In the genomic region with DNA sequence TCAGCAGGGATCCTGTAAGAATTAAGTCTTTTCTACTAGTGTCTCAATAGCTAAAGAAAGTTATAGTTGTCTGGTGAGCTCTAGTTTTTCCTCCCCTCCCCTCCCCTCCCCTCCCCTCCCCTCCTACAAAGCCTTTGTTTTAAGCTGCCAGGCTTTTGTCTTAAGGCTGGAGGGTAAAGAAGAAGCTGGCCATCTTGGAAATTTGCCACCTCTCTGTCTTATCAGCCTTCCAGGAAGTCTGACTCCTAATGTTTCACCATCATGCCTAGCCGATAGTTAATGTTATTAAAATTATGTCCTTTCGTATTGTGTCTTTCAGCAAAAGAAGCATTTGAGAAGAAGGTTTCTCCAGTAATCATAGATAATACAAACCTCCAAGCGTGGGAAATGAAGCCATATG, we compare ENCODE assay signal across 26 mouse cellular contexts. TPM values are rescaled to one million over a fixed set of nuclear protein-coding genes. Genes with fewer than 3 reads are reported as not detected.
DNase-seq lines count a peak whose midpoint lies in the region; ATAC-seq and TF ChIP-seq lines count a peak whose summit lies in the region.
"Had no signal": no experiment of that assay in that cellular context is flagged by ENCODE, and none has a peak within 500 bp of the region (broad histone marks: within the 10 kb centered on the region; RNA-seq: fewer than 3 reads in every experiment).

No protein-coding gene starts in this region.

- H3K36me3 ChIP-seq in forebrain, embryonic 14.5 days (ENCODE audit: control insufficient read depth, insufficient read depth, low read length): peaks cover 66% of the 10 kb centered on the region
- peaks cover 6% of the 10 kb centered on the region; the same call in 1 of the 2 replicates for H3K36me3 ChIP-seq in forebrain, embryonic 16.5 days (ENCODE audit: control insufficient read depth, insufficient read depth)
- H3K36me3 ChIP-seq in lung, postnatal 0 days (ENCODE audit: insufficient read depth, low read length): no peaks in the 10 kb centered on the region; the same call in 1 of the 2 replicates
- H3K36me3 ChIP-seq in intestine, embryonic 16.5 days (ENCODE audit: control insufficient read depth, insufficient read depth, low read length): peaks cover 13% of the 10 kb centered on the region; the same call in 1 of the 2 replicates

- H3K9me3 ChIP-seq in forebrain, embryonic 14.5 days (replicated peaks; ENCODE audit: control insufficient read depth, low read length): no peaks in the 10 kb centered on the region
- no peaks in the 10 kb centered on the region for H3K9me3 ChIP-seq in forebrain, embryonic 16.5 days (ENCODE audit: control insufficient read depth, low read length)
- H3K9me3 ChIP-seq in lung, postnatal 0 days (ENCODE audit: low read length): no peaks in the 10 kb centered on the region
- H3K9me3 ChIP-seq in intestine, embryonic 16.5 days (ENCODE audit: control insufficient read depth, low read length): no peaks in the 10 kb centered on the region
- H3K9me3 ChIP-seq: forebrain, embryonic 12.5 days; limb, embryonic 12.5 days; liver, embryonic 15.5 days; megakaryocyte, embryonic 14.5 days; midbrain, embryonic 15.5 days; neural tube, embryonic 13.5 days had no signal

- no peak overlapping the region for H3K4me3 ChIP-seq in forebrain, embryonic 14.5 days (ENCODE audit: low read depth, low read length)
- no peak overlapping the region for H3K4me3 ChIP-seq in forebrain, embryonic 16.5 days (replicated peaks; ENCODE audit: low read length)
- no peak overlapping the region for H3K4me3 ChIP-seq in lung, postnatal 0 days (ENCODE audit: low read depth, low read length)
- no peak overlapping the region for H3K4me3 ChIP-seq in intestine, embryonic 16.5 days (ENCODE audit: low read length)
- H3K4me3 ChIP-seq: forebrain, embryonic 12.5 days; gastrocnemius, adult 2 months; limb, embryonic 12.5 days; liver, embryonic 15.5 days; megakaryocyte, embryonic 14.5 days; midbrain, embryonic 15.5 days; myocyte; neural tube, embryonic 13.5 days had no signal

- no peak for ATAC-seq in forebrain, embryonic 14.5 days
- ATAC-seq in forebrain, embryonic 16.5 days: no peak
- no peak for ATAC-seq in lung, postnatal 0 days
- ATAC-seq in megakaryocyte-erythroid progenitor cell, adult 5-6 weeks (replicated peaks; ENCODE audit: low FRiP score, low TSS enrichment, poor library complexity, severe bottlenecking): 0 out of 2 replicates have a peak, but pooled peaks have one; percentile 23
- no peak for ATAC-seq in intestine, embryonic 16.5 days
- ATAC-seq: activated CD4-positive, CD25-positive, alpha-beta regulatory T cell, adult 4 months; midbrain, embryonic 15.5 days had no signal

- no peaks in the 10 kb centered on the region for H3K27me3 ChIP-seq in forebrain, embryonic 14.5 days (replicated peaks; ENCODE audit: control insufficient read depth, insufficient read depth, low read length)
- H3K27me3 ChIP-seq in forebrain, embryonic 16.5 days (replicated peaks; ENCODE audit: control insufficient read depth, insufficient read depth, low read length): no peaks in the 10 kb centered on the region
- no peaks in the 10 kb centered on the region for H3K27me3 ChIP-seq in lung, postnatal 0 days (replicated peaks; ENCODE audit: insufficient read depth, low read length)
- H3K27me3 ChIP-seq in intestine, embryonic 16.5 days (replicated peaks; ENCODE audit: control insufficient read depth, insufficient read depth, low read length): no peaks in the 10 kb centered on the region
- H3K27me3 ChIP-seq: forebrain, embryonic 12.5 days; limb, embryonic 12.5 days; liver, embryonic 15.5 days; megakaryocyte, embryonic 14.5 days; midbrain, embryonic 15.5 days; neural tube, embryonic 13.5 days had no signal

- H3K4me1 ChIP-seq in forebrain, embryonic 14.5 days (ENCODE audit: control insufficient read depth, insufficient read depth, low read length): no peaks in the 10 kb centered on the region
- no peaks in the 10 kb centered on the region for H3K4me1 ChIP-seq in forebrain, embryonic 16.5 days (replicated peaks; ENCODE audit: control insufficient read depth, insufficient read depth, low read length)
- no peaks in the 10 kb centered on the region for H3K4me1 ChIP-seq in lung, postnatal 0 days (ENCODE audit: insufficient read depth, low read depth, low read length)
- no peaks in the 10 kb centered on the region for H3K4me1 ChIP-seq in intestine, embryonic 16.5 days (ENCODE audit: control insufficient read depth, insufficient read depth, low read length)
- H3K4me1 ChIP-seq: forebrain, embryonic 12.5 days; limb, embryonic 12.5 days; midbrain, embryonic 15.5 days; neural tube, embryonic 13.5 days had no signal

- TF ChIP-seq CTCF in lung, postnatal 0 days (IDR thresholded peaks at IDR 0.05): no peak

- H3K27ac ChIP-seq in forebrain, embryonic 14.5 days (ENCODE audit: low read depth, low read length): no peak overlapping the region
- no peak overlapping the region for H3K27ac ChIP-seq in forebrain, embryonic 16.5 days (ENCODE audit: low read length)
- H3K27ac ChIP-seq in lung, postnatal 0 days (ENCODE audit: low read length): no peak overlapping the region
- H3K27ac ChIP-seq in intestine, embryonic 16.5 days (ENCODE audit: low read length): no peak overlapping the region
- H3K27ac ChIP-seq: forebrain, embryonic 12.5 days; gastrocnemius, adult 2 months; hindbrain, embryonic 14.5 days; limb, embryonic 12.5 days; midbrain, embryonic 15.5 days; neural tube, embryonic 13.5 days; stomach, postnatal 0 days had no signal

- no peak overlapping the region for H3K9ac ChIP-seq in forebrain, embryonic 14.5 days (ENCODE audit: low read length)
- H3K9ac ChIP-seq in forebrain, embryonic 16.5 days (replicated peaks; ENCODE audit: low read depth, low read length): no peak overlapping the region
- H3K9ac ChIP-seq in lung, postnatal 0 days (replicated peaks; ENCODE audit: low read depth): no peak overlapping the region
- H3K9ac ChIP-seq in intestine, embryonic 16.5 days (ENCODE audit: low read depth, low read length): no peak overlapping the region
- H3K9ac ChIP-seq: forebrain, embryonic 12.5 days; hindbrain, embryonic 14.5 days; limb, embryonic 12.5 days; liver, embryonic 15.5 days; midbrain, embryonic 15.5 days; neural tube, embryonic 13.5 days had no signal

- no peak for TF ChIP-seq EP300 in lung, postnatal 0 days (IDR thresholded peaks at IDR 0.05)

- peak; percentile 4 for DNase-seq in forebrain, embryonic 14.5 days (ENCODE audit: low spot score)
- DNase-seq in lung, postnatal 0 days (ENCODE audit: low spot score): peak; percentile 36
- DNase-seq in lung, postnatal 25 days (ENCODE audit: low spot score): no peak
- DNase-seq in brain, adult 2 months (ENCODE audit: low read depth, low spot score): peak; percentile 8
- no peak for DNase-seq in thymus, postnatal 14 days
- DNase-seq: adrenal gland, postnatal 10 days; cerebellum, adult 9-10 months; gastrocnemius, adult 2 months; heart, postnatal 4 days; kidney, adult 8-10 months; kidney, postnatal 10 days; lung, postnatal 14 days; thymus, adult 2 months had no signal

- no peak overlapping the region for H3K4me2 ChIP-seq in forebrain, embryonic 14.5 days (ENCODE audit: low read length)
- H3K4me2 ChIP-seq in forebrain, embryonic 16.5 days (ENCODE audit: low read length): no peak overlapping the region
- H3K4me2 ChIP-seq in lung, postnatal 0 days (replicated peaks; ENCODE audit: low read depth, low read length): no peak overlapping the region
- H3K4me2 ChIP-seq in intestine, embryonic 16.5 days (ENCODE audit: low read depth, low read length): no peak overlapping the region
- H3K4me2 ChIP-seq: forebrain, embryonic 12.5 days; hindbrain, embryonic 14.5 days; limb, embryonic 12.5 days; midbrain, embryonic 15.5 days; neural tube, embryonic 13.5 days had no signal

- 87% methylated on average over 3 of the region's 3 CpGs for WGBS in forebrain, embryonic 14.5 days
- 81% methylated on average over 3 of the region's 3 CpGs for WGBS in forebrain, embryonic 16.5 days
- 50% methylated on average over 3 of the region's 3 CpGs for WGBS in lung, postnatal 0 days
- 84% methylated on average over 3 of the region's 3 CpGs for WGBS in intestine, embryonic 16.5 days

RNA-seq across cellular contexts. Expression of a gene that starts 30.9 kb away (rescaled TPM):
- 22.4 and 29.9 TPM in 2 replicates for polyA plus RNA-seq in forebrain, embryonic 14.5 days (2014; fragmentation: Nextera tagmentation; extraction: Ambion mirVana)
- 19.0 and 22.4 TPM in 2 replicates for polyA plus RNA-seq in forebrain, embryonic 16.5 days (2015; fragmentation: Nextera tagmentation; extraction: Ambion mirVana)
- polyA plus RNA-seq in lung, postnatal 0 days (2015; fragmentation: Nextera tagmentation; extraction: Ambion mirVana): 7.0 and 7.5 TPM in 2 replicates
- total RNA-seq in megakaryocyte-erythroid progenitor cell, adult 5-6 weeks (2014; fragmentation: Nextera tagmentation): 38.8 and 42.9 TPM in 2 replicates
- 21.0 and 22.4 TPM in 2 replicates for total RNA-seq in megakaryocyte-erythroid progenitor cell, adult 5-6 weeks (2017)
- polyA plus RNA-seq in intestine, embryonic 16.5 days (2015; fragmentation: Nextera tagmentation; extraction: Ambion mirVana): 16.4 and 16.8 TPM in 2 replicates

Comparison
In these comparisons a context has a peak if more than half of its experiments do, and no peak if none do; other contexts are left out.
1. DNase-seq: peak in forebrain, embryonic 14.5 days (single experiment), lung, postnatal 0 days (single experiment) and brain, adult 2 months (single experiment); none in lung, postnatal 25 days (single experiment) and thymus, postnatal 14 days (single experiment).